11 mouse cellular contexts compared by ENCODE assay signal in the genomic region with DNA sequence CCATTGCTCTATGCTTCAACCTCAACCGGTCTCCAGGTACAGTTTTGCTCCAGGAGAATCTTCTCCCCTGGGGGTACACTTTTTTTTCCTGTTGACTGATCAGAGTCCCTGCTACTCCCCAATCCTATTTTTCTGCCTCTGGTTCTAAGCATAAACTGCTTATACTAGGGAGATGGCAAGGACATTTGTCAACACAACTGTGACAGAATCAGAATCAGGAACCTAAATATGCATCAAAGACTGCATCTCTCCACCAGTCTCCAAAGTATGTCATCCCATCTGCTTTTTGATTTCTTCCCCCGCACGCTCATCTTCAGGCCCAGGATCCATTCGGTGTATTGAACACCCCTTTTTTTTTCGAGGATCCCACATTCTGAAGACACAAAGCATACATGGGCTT. TPM values are rescaled to one million over a fixed set of nuclear protein-coding genes. Genes with fewer than 3 reads are reported as not detected.
DNase-seq lines count a peak whose midpoint lies in the region; ATAC-seq lines count a peak whose summit lies in the region.
"Had no signal": no experiment of that assay in that cellular context is flagged by ENCODE, and none has a peak within 500 bp of the region (broad histone marks: within the 10 kb centered on the region; RNA-seq: fewer than 3 reads in every experiment).

No protein-coding gene starts in this region.

- no peak for DNase-seq in limb, embryonic 10.5 days (ENCODE audit: low spot score)
- no peak for DNase-seq in forebrain, embryonic 14.5 days (ENCODE audit: low spot score)
- DNase-seq in layer of hippocampus, adult 8-10 months (ENCODE audit: low spot score in 2 of 2) = peak; percentile 32 to 33
- no peak for DNase-seq in thymus, postnatal 25 days

- no peaks in the 10 kb centered on the region for H3K36me3 ChIP-seq in limb, embryonic 12.5 days
- no peaks in the 10 kb centered on the region for H3K36me3 ChIP-seq in limb, embryonic 10.5 days
- H3K36me3 ChIP-seq in forebrain, embryonic 14.5 days (ENCODE audit: control insufficient read depth, insufficient read depth, low read length) = no peaks in the 10 kb centered on the region
- H3K36me3 ChIP-seq in neural tube, embryonic 15.5 days = no peaks in the 10 kb centered on the region
- H3K36me3 ChIP-seq: liver, embryonic 15.5 days had no signal

- no peak overlapping the region for H3K27ac ChIP-seq in limb, embryonic 12.5 days
- H3K27ac ChIP-seq in limb, embryonic 10.5 days = no peak overlapping the region
- no peak overlapping the region for H3K27ac ChIP-seq in forebrain, embryonic 14.5 days (ENCODE audit: low read depth, low read length)
- peak overlapping the region; percentile 89 for H3K27ac ChIP-seq in neural tube, embryonic 15.5 days (replicated peaks)
- H3K27ac ChIP-seq: heart, adult 2 months; liver, embryonic 15.5 days had no signal

- no peak overlapping the region for H3K9ac ChIP-seq in limb, embryonic 12.5 days (replicated peaks)
- H3K9ac ChIP-seq in forebrain, embryonic 14.5 days (ENCODE audit: low read length) = peak overlapping the region; percentile 17; the same call in 1 of the 2 replicates
- H3K9ac ChIP-seq in neural tube, embryonic 15.5 days (replicated peaks) = peak overlapping the region; percentile 88; the same call in 1 of the 2 replicates
- H3K9ac ChIP-seq: liver, embryonic 15.5 days had no signal

- peaks cover 62% of the 10 kb centered on the region for H3K27me3 ChIP-seq in limb, embryonic 12.5 days
- H3K27me3 ChIP-seq in limb, embryonic 10.5 days (ENCODE audit: low read depth, poor library complexity, severe bottlenecking) = peaks cover 51% of the 10 kb centered on the region
- H3K27me3 ChIP-seq in forebrain, embryonic 14.5 days (replicated peaks; ENCODE audit: control insufficient read depth, insufficient read depth, low read length) = peaks cover 28% of the 10 kb centered on the region
- H3K27me3 ChIP-seq in neural tube, embryonic 15.5 days (replicated peaks) = 0 out of 2 replicates have a peak, but pooled peaks cover 9% of the 10 kb centered on the region

- peaks cover 22% of the 10 kb centered on the region for H3K4me1 ChIP-seq in limb, embryonic 12.5 days (replicated peaks)
- H3K4me1 ChIP-seq in limb, embryonic 10.5 days = peaks cover 21% of the 10 kb centered on the region
- H3K4me1 ChIP-seq in forebrain, embryonic 14.5 days (ENCODE audit: control insufficient read depth, insufficient read depth, low read length) = peaks cover 15% of the 10 kb centered on the region; the same call in 1 of the 2 replicates
- H3K4me1 ChIP-seq in neural tube, embryonic 15.5 days = peaks cover 27% of the 10 kb centered on the region
- H3K4me1 ChIP-seq: liver, embryonic 15.5 days had no signal

- WGBS in limb, embryonic 12.5 days = 63% methylated on average over 5 of the region's 5 CpGs
- WGBS in limb, embryonic 10.5 days = 68% methylated on average over 5 of the region's 5 CpGs
- WGBS in forebrain, embryonic 14.5 days = 59% methylated on average over 5 of the region's 5 CpGs
- 43% methylated on average over 5 of the region's 5 CpGs for WGBS in neural tube, embryonic 15.5 days

- H3K4me3 ChIP-seq in limb, embryonic 12.5 days (replicated peaks) = peak overlapping the region; percentile 48; the same call in 1 of the 2 replicates
- no peak overlapping the region for H3K4me3 ChIP-seq in limb, embryonic 10.5 days
- H3K4me3 ChIP-seq in forebrain, embryonic 14.5 days (ENCODE audit: low read depth, low read length) = peak overlapping the region; percentile 48; the same call in 1 of the 2 replicates
- H3K4me3 ChIP-seq in neural tube, embryonic 15.5 days (replicated peaks) = peak overlapping the region; percentile 72
- H3K4me3 ChIP-seq: liver, embryonic 15.5 days had no signal

- ATAC-seq in limb, embryonic 12.5 days (ENCODE audit: insufficient number of reproducible peaks, insufficient read depth, low FRiP score, low TSS enrichment, low read depth) = no peak
- no peak for ATAC-seq in forebrain, embryonic 14.5 days
- no peak for ATAC-seq in neural tube, embryonic 15.5 days (ENCODE audit: low FRiP score)
- no peak for ATAC-seq in granulocyte monocyte progenitor cell, adult 5-6 weeks (replicated peaks; ENCODE audit: poor library complexity, severe bottlenecking)
- ATAC-seq: inflammation-experienced regulatory T-cells, adult 6 months had no signal

- H3K4me2 ChIP-seq in limb, embryonic 12.5 days = peak overlapping the region; percentile 73; the same call in 1 of the 2 replicates
- H3K4me2 ChIP-seq in forebrain, embryonic 14.5 days (ENCODE audit: low read length) = peak overlapping the region; percentile 89
- H3K4me2 ChIP-seq in neural tube, embryonic 15.5 days = peak overlapping the region; percentile 84

- no peaks in the 10 kb centered on the region for H3K9me3 ChIP-seq in limb, embryonic 12.5 days
- H3K9me3 ChIP-seq in limb, embryonic 10.5 days (replicated peaks) = no peaks in the 10 kb centered on the region
- no peaks in the 10 kb centered on the region for H3K9me3 ChIP-seq in forebrain, embryonic 14.5 days (replicated peaks; ENCODE audit: control insufficient read depth, low read length)
- no peaks in the 10 kb centered on the region for H3K9me3 ChIP-seq in neural tube, embryonic 15.5 days (replicated peaks)
- H3K9me3 ChIP-seq: liver, embryonic 15.5 days had no signal

RNA-seq across cellular contexts. Expression of a gene that starts 0.5 kb away (rescaled TPM):
- polyA plus RNA-seq in limb, embryonic 12.5 days (2016; fragmentation: Nextera tagmentation; extraction: Ambion mirVana) = 0.81 and 0.95 TPM in 2 replicates
- polyA plus RNA-seq in limb, embryonic 10.5 days (2016; fragmentation: Nextera tagmentation; extraction: Ambion mirVana) = 0.11 TPM in 1 of 2 replicates, not detected in the other
- 21.6 and 32.6 TPM in 2 replicates for polyA plus RNA-seq in forebrain, embryonic 14.5 days (2014; fragmentation: Nextera tagmentation; extraction: Ambion mirVana)
- 100 to 1,000 TPM; 110 to 120 (median 117) TPM for total RNA-seq in layer of hippocampus, adult 8-10 months (2022)
- polyA plus RNA-seq in neural tube, embryonic 15.5 days (2015; fragmentation: Nextera tagmentation; extraction: Ambion mirVana) = 71.7 and 78.6 TPM in 2 replicates
- total RNA-seq in granulocyte monocyte progenitor cell, adult 5-6 weeks (2014; fragmentation: Nextera tagmentation) = not detected in 2 replicates
- total RNA-seq in granulocyte monocyte progenitor cell, adult 5-6 weeks (2017) = not detected in 2 replicates
- total RNA-seq: monocyte, adult 5-6 weeks had no signal

Comparison
In these comparisons a context has a peak if more than half of its experiments do, and no peak if none do; other contexts are left out.
1. DNase-seq: peak in layer of hippocampus, adult 8-10 months (2 of 2); none in limb, embryonic 10.5 days (single experiment), forebrain, embryonic 14.5 days (single experiment) and thymus, postnatal 25 days (single experiment).
2. RNA of a gene that starts 0.5 kb away (polyA plus RNA-seq): 71.7 to 78.6 TPM in neural tube, embryonic 15.5 days and 21.6 to 32.6 TPM in forebrain, embryonic 14.5 days; 0.81 to 0.95 TPM in limb, embryonic 12.5 days and 0.11 TPM in limb, embryonic 10.5 days; every median in the first group is over 10 times any median in the second.
3. Peak in every context shown above with its lines, with median percentiles within 50 percentile points of each other: H3K4me2 ChIP-seq.